Mouse (Mus musculus): Measurements from ENCODE around the gene Ankrd1.

Ankrd1 gene

DNA sequence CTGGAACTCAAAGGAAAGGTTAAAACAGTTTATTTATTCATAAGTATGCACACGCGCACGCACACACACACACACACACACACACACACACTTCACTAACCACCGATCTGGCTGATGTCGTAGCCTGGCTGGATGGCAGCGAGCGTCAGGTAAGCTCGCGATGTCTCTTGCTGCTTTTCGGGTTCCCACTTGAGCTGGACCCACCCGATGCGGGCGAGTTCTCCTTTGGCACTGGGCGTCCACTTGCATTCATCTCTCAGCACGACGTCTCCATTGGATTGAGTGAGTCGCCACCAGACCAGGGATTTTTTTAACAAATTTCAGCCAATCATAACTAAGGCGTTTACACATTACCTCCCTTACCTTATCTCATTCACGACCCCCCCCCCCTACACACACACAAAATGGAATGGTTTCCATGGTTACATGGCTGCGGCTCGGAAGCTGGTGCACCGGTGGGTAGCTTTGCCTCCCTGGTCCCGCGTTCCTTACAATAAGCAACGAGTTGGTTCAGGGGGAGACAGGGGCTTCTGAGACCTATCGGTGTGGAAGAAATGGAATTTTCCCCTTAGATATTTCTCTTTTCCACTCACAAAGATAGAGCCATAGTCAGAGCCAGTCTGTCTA, 10.5 kb downstream of the Ankrd1 start:
- DNase-seq: no peak

DNA sequence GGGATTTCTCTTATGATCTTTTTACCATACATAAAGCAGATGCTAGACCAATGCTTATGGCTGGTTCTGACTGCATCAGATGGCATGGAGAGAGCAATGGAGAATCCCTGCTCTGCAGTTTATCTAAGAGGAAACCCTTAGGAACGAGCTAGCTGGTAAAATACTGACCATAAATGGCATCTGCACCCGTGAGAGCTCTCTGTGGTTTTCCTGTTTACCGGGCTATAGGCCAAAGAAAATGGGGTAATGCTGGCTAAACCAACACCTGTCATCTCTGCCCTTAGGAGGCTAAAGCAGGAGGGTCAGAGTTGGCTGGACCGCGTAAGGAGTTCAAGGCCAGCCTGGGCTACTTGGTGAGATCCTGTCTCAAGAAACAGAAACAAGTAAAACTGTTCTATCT, 16.0 kb downstream of the Ankrd1 start:
- DNase-seq: no peak

DNA sequence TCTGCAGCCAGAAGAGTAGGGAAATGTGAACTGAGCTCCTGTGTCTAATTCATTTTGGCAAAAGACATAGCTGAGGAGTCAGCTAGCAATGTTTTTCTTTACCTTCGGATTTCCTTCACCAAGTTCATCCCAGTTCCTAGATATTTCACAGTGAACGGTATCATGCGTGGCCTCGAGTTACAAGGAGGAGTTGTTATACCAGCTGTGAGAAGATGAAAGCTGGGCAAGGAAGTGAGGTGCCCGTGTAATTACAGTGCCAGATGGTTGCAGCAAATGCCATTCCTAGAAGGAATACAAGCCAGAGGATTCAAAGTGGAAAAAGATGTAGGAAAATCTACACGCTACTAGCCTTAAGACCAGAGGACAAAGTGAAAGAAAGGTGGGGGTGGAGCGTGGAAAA, 21.0 kb downstream of the Ankrd1 start:
- no peak for DNase-seq

DNA sequence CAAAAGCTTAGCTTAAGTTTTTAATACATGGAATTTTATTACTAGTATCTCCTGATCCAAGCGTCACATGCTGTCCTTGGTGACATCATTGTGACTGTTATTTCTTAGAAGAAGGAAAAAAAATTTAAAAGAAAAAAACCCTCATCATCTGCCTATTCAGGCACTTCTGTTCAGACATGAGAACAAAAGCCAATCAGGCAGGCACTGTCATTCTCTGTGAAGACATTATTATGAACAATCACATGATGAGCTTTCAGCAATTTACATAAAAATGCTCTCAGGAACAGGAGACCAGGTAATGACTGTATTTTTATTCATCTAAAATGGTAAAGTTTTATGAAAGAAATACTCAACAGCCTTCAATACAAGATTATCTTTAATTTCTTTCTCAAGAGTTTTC, 21.6 kb downstream of the Ankrd1 start:
- DNase-seq: no peak

DNA sequence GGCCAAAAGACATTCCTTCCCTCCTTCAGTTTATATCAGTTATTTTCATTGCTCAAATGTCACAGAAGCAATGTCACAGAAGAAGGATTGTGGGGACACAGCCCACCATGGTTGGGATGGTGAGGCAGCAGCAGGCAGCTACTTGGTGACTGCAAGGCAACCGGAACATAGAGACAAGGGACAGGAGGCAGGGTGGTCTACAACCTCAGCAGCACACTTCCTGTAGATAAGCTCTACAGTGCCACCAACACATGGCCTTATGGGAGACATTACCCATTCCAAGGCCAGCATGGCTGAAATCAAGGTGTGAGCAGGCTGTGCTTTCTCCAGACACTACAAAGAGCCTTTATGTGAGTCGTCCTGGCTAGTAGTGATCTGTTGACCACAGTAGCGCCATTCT, 22.7 kb downstream of the Ankrd1 start:
- no peak for DNase-seq

DNA sequence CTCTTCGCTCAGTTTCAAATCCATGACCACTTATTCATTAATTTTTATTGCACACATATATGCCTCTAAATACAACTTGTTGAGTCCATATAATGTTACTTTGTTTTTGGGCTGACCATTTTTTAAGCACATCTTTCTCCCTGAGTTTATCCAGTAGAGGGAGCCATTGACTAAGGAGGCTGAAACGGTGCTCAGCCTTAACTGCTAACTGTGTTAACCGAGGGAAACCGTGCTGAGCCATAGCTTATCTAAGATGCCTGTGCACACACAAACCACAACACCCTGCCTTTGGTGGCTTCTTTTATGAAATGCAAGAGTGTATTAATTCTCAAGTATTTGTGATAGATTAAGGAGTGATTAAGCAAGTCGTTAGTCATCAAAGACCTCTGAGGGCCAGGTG, 29.1 kb downstream of the Ankrd1 start:
- no peak for DNase-seq

DNA sequence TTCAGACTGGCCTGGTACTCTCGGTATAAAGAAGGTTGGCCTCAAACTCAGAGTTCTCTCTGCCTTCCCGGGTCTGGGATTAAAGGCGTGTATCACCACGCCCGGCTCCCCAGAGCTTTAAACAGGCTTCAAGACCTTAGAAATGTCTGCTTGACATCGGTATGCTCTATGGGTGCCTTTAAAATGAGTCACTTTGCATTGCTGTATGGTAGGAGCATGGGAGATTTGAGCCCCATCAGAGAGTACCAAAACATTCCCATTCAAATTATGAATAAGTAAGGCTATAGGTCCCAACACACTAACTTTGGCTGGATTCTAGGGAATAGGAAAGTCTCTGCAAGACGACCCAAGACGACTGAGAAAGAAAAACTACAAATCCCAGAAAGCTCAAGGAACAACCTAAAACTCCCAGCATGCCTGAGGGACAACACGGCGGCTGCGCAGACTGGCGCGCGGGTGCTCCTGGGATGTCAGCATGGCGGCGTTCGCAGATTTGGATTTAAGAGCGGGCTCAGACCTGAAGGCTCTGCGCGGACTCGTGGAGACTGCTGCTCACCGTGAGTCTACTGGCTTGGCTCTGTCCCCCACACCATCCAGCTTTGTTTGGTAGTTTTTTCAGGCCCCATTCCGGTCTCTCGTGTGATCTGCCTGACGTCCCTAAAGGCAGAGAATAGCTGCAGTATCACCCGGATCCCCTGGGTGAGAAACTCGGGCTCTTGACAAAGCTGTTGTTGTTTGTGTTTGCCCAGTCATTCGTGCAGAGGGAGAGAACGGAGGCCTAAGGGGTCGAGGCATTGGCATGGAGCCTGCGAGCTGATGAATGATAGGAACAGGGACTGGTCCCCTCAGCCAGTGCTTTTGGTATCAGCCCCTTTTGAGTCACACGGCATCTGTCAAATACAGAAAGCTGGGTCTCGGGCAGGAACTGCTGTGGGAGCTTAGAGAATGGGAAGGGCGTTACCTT, 36.4 kb downstream of the Ankrd1 start, which contains the start of gene Rpp30:
Gene Rpp30, plus strand, starts transcription at position 455 of the 964 bp plus-strand sequence.
- peak; percentile 85 for DNase-seq

DNA sequence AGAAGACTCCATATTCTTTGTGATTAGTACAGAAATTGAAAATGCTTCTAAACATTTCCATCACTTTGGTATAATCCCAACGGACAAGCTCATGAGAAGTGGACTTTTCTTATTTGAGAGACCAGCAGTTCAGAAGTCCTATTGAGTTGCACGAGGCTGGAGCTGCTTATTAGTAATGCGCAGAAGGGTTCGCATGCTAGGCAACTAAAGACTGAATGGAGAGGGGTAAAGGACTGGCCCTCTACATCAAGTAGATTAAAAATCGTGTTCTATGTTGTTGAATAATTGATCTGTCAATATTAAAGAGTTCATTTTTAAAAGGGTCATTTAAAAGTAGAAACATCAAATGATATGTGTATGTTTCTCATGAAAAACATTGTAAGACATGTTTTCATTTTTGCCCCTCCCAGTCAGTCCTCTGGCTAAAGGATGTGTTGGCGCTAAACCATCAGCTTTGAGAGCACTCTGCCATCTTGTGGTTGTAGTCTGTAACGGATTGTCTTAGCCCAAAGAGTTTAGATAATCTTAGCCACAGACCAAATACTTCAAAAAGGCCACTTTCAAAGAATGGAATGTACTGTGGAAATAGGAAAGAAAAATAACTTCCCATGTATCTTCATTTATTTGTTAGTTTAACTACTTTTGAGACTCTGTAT, 37.2 kb downstream of the Ankrd1 start:
- peak; percentile 46 for DNase-seq

DNA sequence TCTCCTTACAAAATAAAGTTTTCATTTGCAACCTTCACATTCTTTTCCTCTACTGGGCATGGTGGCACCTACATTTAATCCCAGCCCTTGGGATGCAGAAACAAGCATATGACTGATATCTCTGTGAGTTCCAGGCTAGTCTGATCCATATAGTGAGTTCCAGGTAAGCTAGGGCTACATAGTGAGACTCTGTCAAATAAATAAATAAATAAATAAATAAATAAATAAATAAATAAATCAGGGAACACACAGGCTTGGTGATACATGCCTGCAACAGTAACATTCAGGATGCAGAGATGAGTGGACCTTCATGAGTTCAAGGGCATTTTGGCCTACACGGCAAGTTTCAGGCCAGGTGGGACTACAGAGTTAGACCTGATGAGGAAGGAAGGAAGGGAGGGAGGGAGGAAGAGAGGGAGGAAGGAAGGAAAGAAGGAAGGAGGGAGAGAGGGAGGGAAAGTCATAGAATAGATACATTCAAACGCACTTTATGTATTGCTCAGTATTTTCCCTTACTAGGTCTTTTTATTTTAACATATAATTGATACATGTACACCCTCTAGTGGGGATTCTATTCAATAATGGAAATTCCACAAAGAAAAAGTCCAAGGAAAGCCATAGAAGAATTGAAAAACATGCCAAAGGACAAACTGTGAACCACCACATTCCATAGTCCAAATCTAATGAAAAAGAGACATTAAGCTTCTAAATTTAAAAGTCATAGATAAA, 56.9 kb downstream of the Ankrd1 start:
- no peak for DNase-seq
